Mouse (Mus musculus): Measurements from ENCODE around the gene Lta. TPM values are rescaled to one million over a fixed set of nuclear protein-coding genes. Genes with fewer than 3 reads are reported as not detected.

The Lta gene
- 0.07 and 0.10 TPM in 2 replicates for polyA plus RNA-seq (2015; fragmentation: Nextera tagmentation; extraction: Ambion mirVana)

DNA sequence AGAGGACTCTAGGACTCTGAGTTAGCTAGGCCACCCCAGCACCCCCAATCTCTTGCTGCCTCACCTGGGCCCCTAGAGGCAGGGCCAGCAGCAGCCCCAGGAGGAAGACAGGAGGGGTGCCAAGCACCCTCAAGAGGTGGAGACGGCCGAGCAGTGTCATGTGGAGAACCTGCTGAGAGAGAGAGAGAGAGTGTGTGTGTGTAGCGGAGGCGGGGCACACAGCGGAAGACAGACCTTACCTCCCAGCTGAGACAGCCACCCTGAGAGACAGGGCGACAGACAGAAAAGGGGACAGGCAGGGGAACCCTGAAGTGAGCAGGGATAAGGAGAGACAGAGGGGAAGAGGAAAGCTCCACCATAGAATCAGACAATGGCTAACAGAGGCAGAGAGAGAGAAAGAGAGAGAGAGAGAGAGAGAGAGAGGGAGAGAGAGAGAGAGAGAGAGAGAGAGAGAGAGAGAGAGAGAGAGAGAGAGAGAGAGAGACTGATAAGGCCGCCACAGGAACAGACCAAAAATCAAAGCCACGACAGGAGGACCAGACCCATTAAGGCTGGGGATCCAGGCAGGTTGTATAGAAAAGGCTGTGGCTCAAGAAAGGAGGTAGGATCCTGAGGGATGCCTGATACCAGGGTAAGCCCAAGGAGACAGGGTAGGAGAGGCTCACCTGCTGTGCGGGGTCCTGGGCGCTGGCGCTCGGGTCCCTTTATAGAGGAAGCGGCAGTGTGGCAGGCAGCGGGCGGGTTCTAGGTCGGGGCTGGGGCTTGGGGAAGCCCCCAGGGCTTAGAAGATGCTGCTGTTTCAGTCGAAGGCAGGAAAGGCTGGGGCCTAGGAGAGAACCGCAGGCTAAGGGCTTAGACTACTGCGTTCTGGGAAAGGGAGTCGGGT lies at the start of gene Lta:
Gene Lta, minus strand, starts transcription at position 858 of the 886 bp plus-strand sequence.
- Histone ChIP-seq H3K9me3 (replicated peaks) (no peaks in the 10 kb centered on the region), H3K9ac (no peak within 1 kb of the TSS), H3K4me2 (no peak within 1 kb of the TSS), H3K27ac (no peak within 1 kb of the TSS), H3K36me3 (no peaks in the 10 kb centered on the region), H3K4me1 (replicated peaks) (peaks cover 14% of the 10 kb centered on the region; the same call in 1 of the 2 replicates), H3K4me3 (replicated peaks) (no peak within 1 kb of the TSS), H3K27me3 (peaks cover 55% of the 10 kb centered on the region)
- DNase-seq (no peak), ATAC-seq (ENCODE audit: low read depth) (no peak)
- 32% methylated on average over 20 of the region's 20 CpGs for WGBS (ENCODE audit: insufficient replicate concordance)

DNA sequence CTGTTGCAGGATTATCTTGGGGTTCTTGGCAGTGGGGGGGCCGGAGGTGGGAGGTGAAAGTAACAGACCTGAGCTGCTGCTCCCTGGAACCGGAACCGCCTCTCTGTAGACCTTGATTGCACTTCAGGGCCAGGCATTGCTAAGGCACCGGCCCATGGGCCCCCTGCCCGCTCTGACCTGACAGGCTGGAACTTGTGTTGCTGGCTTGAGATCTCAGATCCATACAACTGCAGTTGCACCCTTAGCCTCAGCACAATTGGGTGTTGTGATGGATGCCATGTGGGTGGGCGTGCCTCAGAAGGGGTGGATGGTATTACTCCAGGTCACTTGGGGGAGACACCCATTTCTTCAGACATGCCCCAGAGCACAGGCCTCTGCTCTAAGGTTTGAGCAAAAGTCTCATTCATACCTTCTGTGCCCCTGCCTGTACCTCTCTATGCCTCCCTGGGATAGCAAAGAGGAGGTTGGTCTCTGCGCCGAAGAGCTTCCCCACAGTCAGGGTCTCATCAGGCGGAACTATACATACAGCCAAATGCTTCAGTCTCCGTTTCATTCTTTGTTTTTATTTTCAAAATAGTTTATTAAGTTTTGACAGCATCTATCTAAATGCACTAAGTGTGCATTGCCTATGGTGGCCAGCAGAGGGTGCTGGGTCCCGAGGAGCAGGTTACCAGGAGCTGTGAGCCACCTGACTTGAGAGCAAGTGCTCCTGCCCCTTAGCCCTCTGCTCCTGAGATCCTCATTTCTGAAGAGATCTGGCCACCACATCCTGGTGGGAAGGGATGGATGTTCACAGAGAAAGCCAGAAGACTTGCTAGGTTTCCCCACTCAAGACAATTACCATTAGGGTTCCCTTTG lies 49.3 kb upstream of the Lta start:
- no peaks in the 10 kb centered on the region for H3K27me3 ChIP-seq
- DNase-seq, result no peak
- no peak overlapping the region for H3K9ac ChIP-seq
- H3K27ac ChIP-seq, result 0 out of 2 replicates have a peak overlapping the region, but pooled peaks have one; percentile 7
- ATAC-seq (ENCODE audit: low read depth), result peak; percentile 37; the same call in 1 of the 2 replicates
- H3K4me2 ChIP-seq, result no peak overlapping the region
- H3K4me3 ChIP-seq (replicated peaks), result no peak overlapping the region
- 55% methylated on average over 11 of the region's 11 CpGs for WGBS (ENCODE audit: insufficient replicate concordance)
- H3K9me3 ChIP-seq (replicated peaks), result no peaks in the 10 kb centered on the region
- peaks cover 49% of the 10 kb centered on the region for H3K36me3 ChIP-seq
- peaks cover 25% of the 10 kb centered on the region for H3K4me1 ChIP-seq (replicated peaks)

DNA sequence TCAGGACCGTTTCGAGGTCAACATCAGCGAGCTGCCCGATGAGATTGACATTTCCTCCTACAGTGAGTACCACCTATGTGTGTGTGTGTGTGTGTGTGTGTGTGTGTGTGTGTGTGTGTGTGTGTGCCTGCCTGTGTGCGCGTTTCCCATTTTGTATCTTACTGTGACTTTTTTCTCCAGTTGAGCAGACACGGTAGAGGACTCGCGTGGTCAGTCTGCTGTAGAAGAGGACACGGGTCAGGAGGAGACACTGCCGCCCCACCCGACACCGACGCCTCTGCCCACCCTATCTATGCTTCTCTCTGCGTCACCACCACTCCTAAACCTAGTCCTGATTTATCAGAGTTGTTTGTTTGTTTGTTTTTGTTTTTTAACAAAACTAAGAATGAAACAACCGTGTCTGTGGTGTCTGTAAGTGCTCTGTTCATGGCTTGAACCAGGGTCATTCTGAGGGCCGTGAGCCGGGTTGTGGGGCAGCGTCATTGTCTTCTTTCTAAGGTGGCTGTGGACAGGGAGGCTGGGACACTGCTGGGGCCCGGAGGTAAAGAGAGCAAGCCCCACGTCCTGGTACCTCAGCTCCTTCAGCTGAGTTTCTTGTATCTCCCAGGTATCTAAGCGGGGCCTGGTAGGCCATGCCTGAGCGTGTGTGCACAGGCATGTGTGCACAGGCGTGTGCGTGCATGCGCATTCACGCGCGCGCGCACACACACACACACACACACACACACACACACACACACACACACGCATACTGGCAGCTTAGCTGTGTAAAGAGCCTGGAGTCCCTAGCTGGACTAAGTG lies 48.3 kb upstream of the Lta start:
- no peak overlapping the region for H3K4me2 ChIP-seq
- H3K36me3 ChIP-seq, result peaks cover 59% of the 10 kb centered on the region
- no peak for DNase-seq
- no peak for ATAC-seq (ENCODE audit: low read depth)
- H3K4me1 ChIP-seq (replicated peaks), result peaks cover 18% of the 10 kb centered on the region
- no peak overlapping the region for H3K9ac ChIP-seq
- no peak overlapping the region for H3K27ac ChIP-seq
- no peak overlapping the region for H3K4me3 ChIP-seq (replicated peaks)
- H3K9me3 ChIP-seq (replicated peaks), result no peaks in the 10 kb centered on the region
- 83% methylated on average over 32 of the region's 32 CpGs for WGBS (ENCODE audit: insufficient replicate concordance)
- no peaks in the 10 kb centered on the region for H3K27me3 ChIP-seq

DNA sequence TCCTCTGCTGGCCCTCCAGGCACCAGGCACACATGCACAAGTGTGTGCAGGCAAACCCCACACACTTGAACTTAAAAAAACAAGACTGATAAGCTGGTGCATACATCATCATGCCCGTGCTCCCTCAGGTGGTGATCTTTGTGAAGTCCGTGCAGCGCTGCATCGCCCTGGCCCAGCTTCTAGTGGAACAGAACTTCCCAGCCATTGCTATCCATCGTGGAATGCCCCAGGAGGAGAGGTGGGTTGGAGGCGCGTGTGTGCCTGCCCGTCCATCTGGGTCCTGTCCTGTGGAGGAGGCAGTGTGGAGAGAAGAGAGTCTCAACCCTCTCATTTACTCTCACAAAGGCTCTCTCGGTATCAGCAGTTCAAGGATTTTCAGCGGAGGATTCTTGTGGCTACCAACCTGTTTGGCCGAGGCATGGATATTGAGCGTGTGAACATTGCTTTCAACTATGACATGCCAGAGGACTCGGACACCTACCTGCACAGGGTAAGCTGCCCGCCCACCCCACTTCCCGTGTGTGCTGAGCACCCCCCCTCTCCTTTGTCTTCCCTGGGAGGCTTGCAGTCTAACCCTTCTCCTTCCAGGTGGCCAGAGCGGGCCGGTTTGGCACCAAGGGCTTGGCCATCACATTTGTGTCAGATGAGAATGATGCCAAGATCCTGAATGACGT lies 47.6 kb upstream of the Lta start:
- H3K4me1 ChIP-seq (replicated peaks), result peaks cover 16% of the 10 kb centered on the region
- H3K9me3 ChIP-seq (replicated peaks), result no peaks in the 10 kb centered on the region
- no peak overlapping the region for H3K27ac ChIP-seq
- 81% methylated on average over 18 of the region's 18 CpGs for WGBS (ENCODE audit: insufficient replicate concordance)
- ATAC-seq (ENCODE audit: low read depth) (no peak), DNase-seq (no peak)
- no peak overlapping the region for H3K4me2 ChIP-seq
- no peak overlapping the region for H3K9ac ChIP-seq
- no peak overlapping the region for H3K4me3 ChIP-seq (replicated peaks)
- H3K36me3 ChIP-seq, result peaks cover 67% of the 10 kb centered on the region
- no peaks in the 10 kb centered on the region for H3K27me3 ChIP-seq

DNA sequence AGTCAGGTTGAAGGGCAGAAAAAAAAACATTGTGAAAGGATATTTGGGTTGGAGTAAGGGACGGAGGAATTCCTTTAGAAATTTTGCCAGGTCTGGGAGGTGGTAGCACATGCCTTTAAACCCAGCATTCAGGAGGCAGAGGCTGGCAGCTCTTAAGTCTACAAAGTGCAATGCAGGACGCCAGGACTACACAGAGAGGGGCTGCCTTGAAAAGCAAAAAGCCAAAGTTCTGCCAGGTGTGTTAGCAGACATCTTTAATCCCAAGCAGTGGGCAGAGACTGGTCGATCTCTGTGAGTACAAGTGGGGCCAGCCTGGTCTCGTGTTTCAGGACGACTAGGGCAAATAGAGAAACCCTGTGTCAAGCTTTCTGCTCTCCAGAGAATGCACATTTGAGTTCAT lies 46.8 kb upstream of the Lta start:
- Histone ChIP-seq H3K4me1 (replicated peaks) (peaks cover 11% of the 10 kb centered on the region; the same call in 1 of the 2 replicates), H3K9ac (no peak overlapping the region), H3K4me3 (replicated peaks) (no peak overlapping the region), H3K4me2 (no peak overlapping the region), H3K36me3 (peaks cover 74% of the 10 kb centered on the region), H3K9me3 (replicated peaks) (no peaks in the 10 kb centered on the region), H3K27me3 (no peaks in the 10 kb centered on the region), H3K27ac (no peak overlapping the region)
- ATAC-seq (ENCODE audit: low read depth) (no peak), DNase-seq (no peak)
- 79% methylated on average over 5 of the region's 5 CpGs for WGBS (ENCODE audit: insufficient replicate concordance)

DNA sequence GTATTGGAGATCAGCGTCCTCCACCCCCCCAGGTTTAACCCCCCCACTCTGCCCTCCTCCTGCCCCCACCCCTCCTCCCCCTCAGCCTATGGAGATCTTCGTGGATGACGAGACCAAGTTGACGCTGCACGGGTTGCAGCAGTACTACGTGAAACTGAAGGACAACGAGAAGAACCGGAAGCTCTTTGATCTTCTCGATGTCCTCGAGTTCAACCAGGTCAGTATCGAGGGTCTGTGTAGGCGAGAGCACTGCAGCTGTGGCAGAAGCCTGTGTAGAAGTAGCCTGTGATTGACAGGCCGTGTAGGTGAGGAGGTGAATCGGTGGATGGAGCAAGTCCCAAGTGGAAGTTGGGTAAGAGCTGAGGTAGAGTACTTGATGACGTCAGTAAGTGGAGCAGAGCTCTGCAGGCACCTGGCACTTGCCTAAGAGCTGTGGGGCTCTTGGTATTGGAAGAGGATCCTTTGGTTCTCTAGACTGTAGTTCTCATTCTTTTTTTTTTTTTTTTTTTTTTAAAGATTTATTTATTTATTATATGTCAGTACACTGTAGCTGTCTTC lies 46.1 kb upstream of the Lta start:
- Histone ChIP-seq H3K4me3 (replicated peaks) (no peak overlapping the region), H3K4me2 (no peak overlapping the region), H3K27ac (no peak overlapping the region), H3K9me3 (replicated peaks) (no peaks in the 10 kb centered on the region), H3K9ac (no peak overlapping the region), H3K27me3 (no peaks in the 10 kb centered on the region), H3K36me3 (peaks cover 82% of the 10 kb centered on the region), H3K4me1 (replicated peaks) (peaks cover 18% of the 10 kb centered on the region)
- DNase-seq, result no peak
- no peak for ATAC-seq (ENCODE audit: low read depth)
- 85% methylated on average over 15 of the region's 15 CpGs for WGBS (ENCODE audit: insufficient replicate concordance)

DNA sequence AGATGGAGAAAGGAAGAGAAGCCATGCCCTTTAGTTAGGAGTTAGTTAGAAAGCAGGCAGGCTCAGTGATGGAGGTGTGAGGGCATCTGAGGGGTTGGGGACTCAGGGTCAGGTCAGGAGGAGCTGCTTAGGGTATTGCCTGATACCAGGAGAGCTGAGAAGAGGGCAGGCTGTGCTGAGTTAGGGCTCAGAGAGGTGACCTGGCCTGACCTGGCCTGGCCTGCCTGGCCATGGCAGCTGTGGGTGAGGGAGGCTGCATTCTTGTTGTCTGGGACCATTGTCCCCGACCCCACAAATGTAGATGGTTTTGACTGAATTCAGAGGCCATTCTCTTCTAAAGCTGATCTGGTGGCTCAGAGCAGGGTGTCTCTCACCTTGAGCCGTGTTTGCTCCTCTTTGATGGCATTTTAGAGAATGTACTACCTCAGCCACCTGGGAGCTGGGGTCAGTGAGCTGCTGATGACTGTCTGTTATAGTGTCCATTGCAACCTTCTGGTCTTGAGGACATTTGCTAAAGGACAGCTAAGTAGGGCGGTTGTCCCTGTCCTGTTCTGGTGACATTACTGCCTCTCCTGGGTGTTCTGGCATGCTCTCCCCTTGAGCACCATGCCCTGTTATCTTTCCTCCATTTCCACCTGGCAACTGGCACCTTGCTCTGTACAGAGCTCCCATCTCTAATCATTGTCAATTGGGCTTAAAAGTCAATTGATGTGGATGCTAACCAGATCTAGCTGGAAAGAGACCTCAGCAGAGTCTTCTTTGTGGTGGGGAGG lies 45.4 kb upstream of the Lta start:
- no peaks in the 10 kb centered on the region for H3K27me3 ChIP-seq
- ATAC-seq (ENCODE audit: low read depth), result no peak
- peaks cover 25% of the 10 kb centered on the region for H3K4me1 ChIP-seq (replicated peaks)
- H3K4me2 ChIP-seq, result no peak overlapping the region
- no peak overlapping the region for H3K4me3 ChIP-seq (replicated peaks)
- no peak overlapping the region for H3K9ac ChIP-seq
- H3K27ac ChIP-seq, result no peak overlapping the region
- WGBS (ENCODE audit: insufficient replicate concordance), result 83% methylated on average over 3 of the region's 3 CpGs
- H3K9me3 ChIP-seq (replicated peaks), result no peaks in the 10 kb centered on the region
- DNase-seq, result no peak
- peaks cover 89% of the 10 kb centered on the region for H3K36me3 ChIP-seq

DNA sequence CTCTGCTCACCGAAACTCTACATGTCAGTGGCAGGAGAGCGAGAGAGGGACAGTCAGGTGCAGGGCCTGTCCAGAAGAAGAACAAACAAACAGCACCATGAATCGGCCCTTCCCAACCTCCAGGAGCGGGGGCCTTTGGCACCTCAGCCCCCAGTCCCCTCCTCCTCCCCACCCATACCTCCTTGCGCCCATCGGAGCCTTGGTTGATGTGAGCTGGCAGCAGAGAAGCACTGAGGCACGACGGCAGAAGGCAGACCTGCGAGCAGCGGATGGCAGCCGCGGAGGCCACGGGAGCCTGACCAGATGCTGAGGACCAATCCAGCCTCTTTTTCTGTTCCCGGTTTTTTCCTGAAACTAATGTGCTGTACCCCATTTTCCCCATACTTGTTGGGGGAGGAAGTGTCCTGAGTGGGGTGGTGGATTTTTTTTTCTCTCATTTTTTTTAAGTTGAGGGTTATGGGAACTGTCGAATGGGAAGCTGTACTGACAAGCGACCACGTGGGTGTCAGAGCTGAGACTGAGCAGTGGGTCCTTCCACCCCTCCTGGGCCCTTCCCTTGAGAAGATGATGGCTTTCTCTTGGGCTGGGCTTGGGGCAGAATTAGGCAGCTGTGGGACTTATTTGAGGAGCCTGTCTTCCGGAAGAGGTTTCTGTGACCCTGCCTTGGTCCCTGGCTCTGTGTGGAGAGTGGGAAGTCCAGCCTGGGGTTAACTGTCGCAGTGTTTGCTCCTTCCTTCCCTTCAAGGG lies 44.5 kb upstream of the Lta start:
- no peak overlapping the region for H3K9ac ChIP-seq
- 86% methylated on average over 19 of the region's 19 CpGs for WGBS (ENCODE audit: insufficient replicate concordance)
- no peak overlapping the region for H3K4me2 ChIP-seq
- no peaks in the 10 kb centered on the region for H3K9me3 ChIP-seq (replicated peaks)
- ATAC-seq (ENCODE audit: low read depth), result no peak
- no peak overlapping the region for H3K27ac ChIP-seq
- no peak for DNase-seq
- H3K4me1 ChIP-seq (replicated peaks), result peaks cover 34% of the 10 kb centered on the region
- H3K27me3 ChIP-seq, result no peaks in the 10 kb centered on the region
- H3K36me3 ChIP-seq, result peaks cover 98% of the 10 kb centered on the region
- H3K4me3 ChIP-seq (replicated peaks), result no peak overlapping the region

DNA sequence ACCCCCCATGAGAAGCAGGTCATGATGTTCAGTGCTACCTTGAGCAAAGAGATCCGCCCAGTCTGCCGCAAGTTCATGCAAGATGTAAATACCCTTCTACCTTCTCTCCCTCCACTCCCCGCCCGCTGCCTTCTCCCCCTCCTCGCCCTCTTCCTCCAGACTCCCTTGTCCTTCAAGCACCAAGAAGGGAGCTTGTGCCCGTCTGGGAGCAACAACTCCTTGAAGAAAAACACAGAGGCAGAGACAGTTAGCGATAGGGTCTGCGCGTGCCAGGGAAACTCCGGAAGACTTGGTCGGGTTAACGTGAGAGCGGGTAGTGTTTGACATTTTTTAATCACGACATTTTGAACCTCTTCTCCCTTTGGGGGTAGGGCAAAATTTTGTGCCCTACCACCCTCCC lies 43.8 kb upstream of the Lta start:
- H3K9me3 ChIP-seq (replicated peaks), result no peaks in the 10 kb centered on the region
- H3K9ac ChIP-seq, result no peak overlapping the region
- no peak overlapping the region for H3K4me2 ChIP-seq
- DNase-seq (no peak), ATAC-seq (ENCODE audit: low read depth) (no peak)
- 90% methylated on average over 14 of the region's 14 CpGs for WGBS (ENCODE audit: insufficient replicate concordance)
- no peak overlapping the region for H3K27ac ChIP-seq
- peaks cover 99% of the 10 kb centered on the region for H3K36me3 ChIP-seq
- no peaks in the 10 kb centered on the region for H3K27me3 ChIP-seq
- H3K4me1 ChIP-seq (replicated peaks), result peaks cover 40% of the 10 kb centered on the region
- H3K4me3 ChIP-seq (replicated peaks), result no peak overlapping the region

All from liver, embryonic 13.5 days (tissue).